Mouse (Mus musculus) heart, embryonic 10.5 days (tissue): ENCODE data around the gene Riox2. TPM values are rescaled to one million over a fixed set of nuclear protein-coding genes. Genes with fewer than 3 reads are reported as not detected.
"Not testable (repeated sequence)": the region's sequence is repeated elsewhere in the genome, so short reads cannot be mapped to it uniquely, and the experiment has no call there.

Experiments used
- DNase-seq: peaks from one replicate; pipeline ENCODE4 v3.0.0-alpha.2; 2017; ENCODE audit warnings: low spot score
- H3K27ac ChIP-seq: fragments of 300-500 bp; sonication (generic); 2 replicates; pipeline ENCODE4 v1.5.1; 2016; ENCODE audit warnings: mild to moderate bottlenecking
- H3K27me3 ChIP-seq: fragments of 300-500 bp; sonication (generic); 2 replicates; pipeline ENCODE4 v1.6.1; 2016; ENCODE audit warnings: mild to moderate bottlenecking; ENCODE audit not compliant: poor library complexity, insufficient read depth, severe bottlenecking
- H3K36me3 ChIP-seq: fragments of 300-500 bp; sonication (generic); 2 replicates; pipeline ENCODE4 v1.6.1; 2016; ENCODE audit warnings: mild to moderate bottlenecking, moderate library complexity
- H3K4me1 ChIP-seq: fragments of 300-500 bp; sonication (generic); 2 replicates; pipeline ENCODE4 v1.6.1; 2016; ENCODE audit warnings: mild to moderate bottlenecking
- H3K4me3 ChIP-seq: fragments of 300-500 bp; sonication (generic); 2 replicates; pipeline ENCODE4 v1.5.1; 2016; ENCODE audit warnings: mild to moderate bottlenecking, moderate library complexity
- H3K9me3 ChIP-seq: fragments of 300-500 bp; sonication (generic); 2 replicates; pipeline ENCODE4 v1.6.1; 2016; ENCODE audit warnings: mild to moderate bottlenecking, moderate library complexity
- WGBS: fragments of 180-500 bp; shearing (Covaris S2); methylation state at CpG from one replicate; pipeline ENCODE4 v1.1.7; 2016; 5-methylcytosine and 5-hydroxymethylcytosine counted together
- polyA plus RNA-seq: library from polyadenylated mRNA; unstranded; fragments of >200 nt; fragmentation: Nextera tagmentation; extraction: Ambion mirVana; gene quantifications from 2 replicates; pipeline ENCODE4 v1.2.1, GENCODE M21; 2016

Riox2 gene
- 35.8 and 40.0 TPM in 2 replicates for polyA plus RNA-seq

DNA sequence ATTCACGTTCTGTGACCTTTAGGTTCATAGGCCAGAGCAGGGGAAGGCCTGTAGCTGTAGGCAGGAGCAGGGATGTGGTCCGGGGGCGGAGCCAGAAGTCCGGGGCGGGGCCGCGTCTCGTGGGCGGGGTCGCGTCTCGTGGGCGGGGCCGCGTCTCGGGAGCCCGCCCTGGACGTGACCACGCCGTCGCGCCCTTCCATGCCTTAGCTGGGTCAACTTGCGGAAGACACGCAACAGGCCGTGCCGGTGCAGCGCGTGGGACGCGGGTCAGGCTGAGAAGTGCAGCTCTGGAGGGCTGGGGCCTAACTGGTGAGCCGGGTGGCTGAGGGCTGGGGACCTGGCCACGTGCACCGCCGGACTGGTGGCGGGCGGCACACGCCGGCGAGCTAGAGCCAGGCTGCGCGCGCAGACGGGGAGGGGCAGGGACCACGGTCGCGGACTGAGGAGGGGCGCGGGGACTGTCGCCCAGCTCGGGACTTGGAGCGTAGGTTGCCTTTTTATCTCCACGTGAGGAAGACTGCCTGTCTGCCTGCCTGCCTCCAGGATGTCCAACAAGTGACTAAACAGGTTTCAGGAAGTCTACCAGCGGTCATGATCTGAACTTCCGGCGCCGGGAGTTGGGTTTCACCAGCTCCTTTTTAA is at the start of gene Riox2:
Gene Riox2, plus strand, starts transcription at position 139 of the 642 bp plus-strand sequence.
- peaks cover 18% of the 10 kb centered on the region for H3K36me3 ChIP-seq
- H3K27ac ChIP-seq, result peak within 1 kb of the TSS; percentile 96
- no peaks in the 10 kb centered on the region for H3K27me3 ChIP-seq
- peaks cover 6% of the 10 kb centered on the region for H3K4me1 ChIP-seq
- no peaks in the 10 kb centered on the region for H3K9me3 ChIP-seq
- peak within 1 kb of the TSS; percentile 81 for H3K4me3 ChIP-seq
- peak; percentile 91 for DNase-seq
- WGBS, result 2% methylated on average over 54 of the region's 56 CpGs

DNA sequence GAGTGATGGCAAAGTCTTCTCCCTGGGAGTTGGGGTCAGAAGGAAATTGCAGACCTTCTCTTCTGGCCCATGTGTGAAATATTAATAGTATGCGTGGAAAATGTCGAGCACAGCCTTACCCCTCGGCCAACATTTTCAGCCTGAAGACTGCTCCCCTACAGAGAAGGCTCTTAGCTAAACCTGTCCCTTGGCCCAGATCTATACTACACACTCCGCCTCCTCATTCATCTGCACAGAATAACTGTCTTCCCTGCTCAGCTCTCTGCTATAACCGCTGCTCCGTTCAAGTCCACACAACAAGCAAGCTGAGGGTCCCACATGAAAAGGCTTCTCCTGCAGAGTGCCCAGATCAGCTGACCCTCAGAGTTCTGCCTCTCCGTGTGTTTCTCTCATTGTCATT is 43.6 kb upstream of the Riox2 start:
- DNase-seq, result peak; percentile 35
- WGBS, result 77% methylated on average over 7 of the region's 7 CpGs

DNA sequence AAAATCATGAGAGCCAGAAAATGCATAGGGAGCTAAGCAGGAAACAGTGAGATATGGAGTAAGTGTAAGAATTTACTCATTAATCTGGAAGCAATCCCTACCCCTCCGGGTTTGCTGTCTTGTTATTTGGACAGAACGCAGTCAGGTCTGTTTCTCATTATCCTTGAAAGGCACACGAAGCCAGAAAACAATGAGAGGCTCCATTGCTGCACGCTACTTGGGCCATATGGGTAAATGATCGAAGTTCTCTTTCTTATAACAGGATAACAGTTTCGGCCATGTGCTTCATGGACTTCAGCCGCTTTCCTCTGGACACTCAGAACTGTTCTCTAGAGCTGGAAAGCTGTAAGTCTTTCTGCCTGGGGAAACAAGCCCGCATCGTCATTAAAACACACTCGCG is 38.4 kb upstream of the Riox2 start:
- Histone ChIP-seq H3K27me3 (no peaks in the 10 kb centered on the region), H3K4me3 (no peak overlapping the region), H3K27ac (no peak overlapping the region), H3K4me1 (no peaks in the 10 kb centered on the region), H3K36me3 (no peaks in the 10 kb centered on the region), H3K9me3 (no peaks in the 10 kb centered on the region)
- 79% methylated on average over 11 of the region's 11 CpGs for WGBS
- DNase-seq, result no peak

More for the DNA sequence above, 43.6 kb upstream of the Riox2 start:
- Histone ChIP-seq H3K4me1 (no peaks in the 10 kb centered on the region), H3K27me3 (no peaks in the 10 kb centered on the region), H3K9me3 (no peaks in the 10 kb centered on the region), H3K4me3 (no peak overlapping the region), H3K36me3 (no peaks in the 10 kb centered on the region), H3K27ac (no peak overlapping the region)

DNA sequence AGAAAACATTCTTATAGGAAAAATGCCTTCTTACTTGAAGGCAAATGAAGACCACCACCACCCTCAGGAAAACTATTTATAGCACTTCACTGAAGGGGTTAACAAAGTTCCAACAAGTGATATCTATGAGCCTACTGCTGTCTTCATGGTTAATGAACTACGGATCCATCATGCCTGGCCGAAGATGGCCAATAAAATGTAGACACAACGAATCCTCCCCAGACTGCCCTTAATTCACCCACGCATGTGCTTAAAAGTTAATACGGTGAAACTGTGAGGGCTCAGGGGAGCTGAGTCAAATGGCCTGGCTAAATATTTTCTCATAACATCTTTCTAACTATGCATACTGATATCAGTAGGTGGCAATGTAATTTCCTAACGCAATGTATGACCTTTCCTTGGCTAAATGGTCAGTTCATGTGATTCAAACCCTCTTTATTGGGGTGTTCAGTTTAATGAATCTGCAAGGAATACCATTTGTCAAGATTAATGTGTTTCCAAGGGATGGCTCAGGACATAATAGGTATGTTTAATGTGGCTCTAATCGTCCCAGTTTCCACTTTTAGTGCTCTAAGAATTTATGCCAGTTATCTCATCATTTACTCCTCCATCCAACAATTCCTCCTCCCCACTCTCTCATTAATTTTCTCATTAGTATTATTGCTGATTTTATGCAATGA is 26.6 kb upstream of the Riox2 start:
- WGBS, result 87% methylated on average over 7 of the region's 7 CpGs
- H3K27ac ChIP-seq, result no peak overlapping the region
- H3K36me3 ChIP-seq, result no peaks in the 10 kb centered on the region
- no peaks in the 10 kb centered on the region for H3K9me3 ChIP-seq
- no peak overlapping the region for H3K4me3 ChIP-seq
- H3K4me1 ChIP-seq, result no peaks in the 10 kb centered on the region
- DNase-seq, result no peak
- no peaks in the 10 kb centered on the region for H3K27me3 ChIP-seq

DNA sequence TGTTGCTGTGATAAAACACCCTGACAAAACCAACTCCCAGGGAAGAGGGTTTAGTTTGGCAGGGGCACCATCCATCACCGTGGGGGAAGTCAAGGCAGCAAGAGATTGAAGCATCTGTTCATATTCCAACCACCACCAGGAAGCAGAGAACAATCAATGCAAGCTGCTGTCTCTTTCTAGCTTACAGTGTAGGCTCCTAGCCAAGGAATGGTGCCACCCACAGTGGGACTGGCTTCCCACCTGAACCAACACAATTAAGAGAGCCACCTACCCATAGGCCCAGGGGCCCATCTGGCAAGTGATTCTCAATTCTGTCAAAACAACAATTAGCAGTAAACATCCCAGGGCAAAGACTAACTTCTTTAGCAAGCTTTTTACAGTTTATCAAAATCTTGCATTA is 23.4 kb upstream of the Riox2 start:
- DNase-seq, result no peak
- Histone ChIP-seq H3K36me3 (no peaks in the 10 kb centered on the region), H3K4me3 (no peak overlapping the region), H3K9me3 (no peaks in the 10 kb centered on the region), H3K4me1 (no peaks in the 10 kb centered on the region), H3K27me3 (no peaks in the 10 kb centered on the region), H3K27ac (no peak overlapping the region)
- 64% methylated on average over 1 of the region's 1 CpGs for WGBS

DNA sequence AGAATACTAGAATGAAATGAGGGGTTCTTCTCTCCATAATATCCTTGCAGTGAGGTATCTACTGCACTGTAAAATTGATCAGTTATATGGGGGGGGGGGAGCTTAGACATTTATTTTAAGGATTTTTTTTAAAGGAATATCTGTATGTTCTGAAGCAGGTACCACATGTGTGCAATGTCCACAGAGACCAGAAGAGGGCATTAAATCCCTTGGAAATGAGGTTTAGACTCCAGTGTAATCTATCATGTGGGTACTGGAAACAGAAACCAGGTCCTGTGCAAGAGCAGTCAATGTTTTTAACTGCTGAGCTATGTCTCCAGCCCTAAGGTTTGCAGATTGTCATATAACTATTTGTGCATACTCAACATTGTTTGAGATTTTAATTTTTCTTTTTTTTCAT is 22.5 kb upstream of the Riox2 start:
- H3K27me3 ChIP-seq, result no peaks in the 10 kb centered on the region
- no peaks in the 10 kb centered on the region for H3K36me3 ChIP-seq
- H3K27ac ChIP-seq, result no peak overlapping the region
- H3K4me1 ChIP-seq, result no peaks in the 10 kb centered on the region
- H3K4me3 ChIP-seq, result no peak overlapping the region
- no peaks in the 10 kb centered on the region for H3K9me3 ChIP-seq
- no peak for DNase-seq

DNA sequence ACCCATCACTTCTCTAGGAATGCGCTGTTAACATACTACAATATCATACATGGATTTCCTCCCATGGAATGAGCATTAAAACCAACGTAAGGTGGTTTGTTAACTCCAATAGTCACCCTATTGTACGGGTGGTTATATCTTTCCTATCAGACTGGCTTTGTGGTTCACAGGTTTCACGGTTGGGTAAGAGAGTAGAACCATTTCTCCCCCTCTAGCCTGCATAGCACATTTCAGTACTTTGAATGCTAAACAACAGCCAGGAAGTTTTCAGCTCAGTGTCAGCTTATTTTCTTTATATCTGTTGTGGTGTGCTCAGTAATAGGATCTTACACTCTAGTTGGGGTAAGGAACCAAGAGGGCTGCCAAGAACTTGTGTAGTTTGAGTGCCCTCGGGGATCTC is 19.8 kb upstream of the Riox2 start:
- Histone ChIP-seq H3K4me1 (no peaks in the 10 kb centered on the region), H3K36me3 (no peaks in the 10 kb centered on the region), H3K4me3 (no peak overlapping the region), H3K27me3 (no peaks in the 10 kb centered on the region), H3K27ac (no peak overlapping the region), H3K9me3 (no peaks in the 10 kb centered on the region)
- DNase-seq, result no peak
- 81% methylated on average over 5 of the region's 5 CpGs for WGBS

DNA sequence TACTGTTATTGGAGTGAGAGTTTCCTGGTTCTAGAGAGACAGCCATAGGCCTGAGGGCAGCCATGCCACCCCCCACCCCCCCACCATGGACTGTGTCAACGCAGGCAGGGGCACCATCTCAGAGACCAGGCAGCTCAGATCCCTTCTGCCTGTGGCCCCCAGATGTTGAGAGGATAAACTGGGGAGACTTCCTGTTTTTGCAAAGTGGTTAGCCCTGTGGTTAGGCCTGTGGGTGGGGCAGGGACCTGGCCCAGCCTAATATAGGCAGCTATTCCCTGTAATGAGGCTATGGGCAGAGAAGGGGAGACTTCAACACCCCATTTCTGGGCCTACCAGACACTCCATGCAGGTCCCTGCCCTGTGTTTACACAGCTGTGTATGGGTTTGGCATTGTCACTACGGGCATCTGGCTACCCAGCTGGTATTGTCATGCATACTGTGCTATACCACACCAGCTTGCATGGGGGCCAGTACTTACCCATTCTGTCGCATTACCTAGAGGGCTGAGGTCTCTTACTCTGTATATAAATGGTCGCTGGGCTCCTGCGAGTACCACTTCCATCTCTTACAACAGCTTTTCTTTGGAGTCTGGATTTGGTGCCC is 12.2 kb upstream of the Riox2 start:
- not testable (repeated sequence) for H3K27me3 ChIP-seq, H3K9me3 ChIP-seq
- 80% methylated on average over 5 of the region's 5 CpGs for WGBS

DNA sequence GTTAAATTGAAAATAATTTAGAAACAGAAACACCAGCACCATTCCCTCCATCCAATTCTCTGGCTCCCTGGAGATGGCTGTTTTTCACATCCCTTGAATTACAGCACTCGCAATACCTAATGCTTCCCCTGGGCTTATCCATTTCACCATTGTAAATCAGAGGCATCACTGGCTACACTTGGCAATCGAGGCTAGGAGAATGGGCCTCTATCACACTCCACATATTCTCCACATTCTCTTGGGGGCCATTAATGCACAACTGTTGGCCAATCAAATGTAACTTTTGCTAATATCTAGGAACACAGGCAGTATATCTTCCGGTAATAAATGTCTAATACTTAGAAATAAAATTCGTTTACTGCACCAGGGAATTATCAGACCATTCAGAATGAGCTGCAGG is 8.0 kb upstream of the Riox2 start:
- Histone ChIP-seq H3K4me3 (no peak overlapping the region), H3K27ac (no peak overlapping the region), H3K4me1 (no peaks in the 10 kb centered on the region), H3K36me3 (no peaks in the 10 kb centered on the region), H3K9me3 (no peaks in the 10 kb centered on the region), H3K27me3 (no peaks in the 10 kb centered on the region)
- WGBS, result 73% methylated on average over 4 of the region's 4 CpGs
- no peak for DNase-seq

More for the DNA sequence above, 12.2 kb upstream of the Riox2 start:
- not testable (repeated sequence) for H3K4me3 ChIP-seq, H3K27ac ChIP-seq, H3K36me3 ChIP-seq, DNase-seq, H3K4me1 ChIP-seq

DNA sequence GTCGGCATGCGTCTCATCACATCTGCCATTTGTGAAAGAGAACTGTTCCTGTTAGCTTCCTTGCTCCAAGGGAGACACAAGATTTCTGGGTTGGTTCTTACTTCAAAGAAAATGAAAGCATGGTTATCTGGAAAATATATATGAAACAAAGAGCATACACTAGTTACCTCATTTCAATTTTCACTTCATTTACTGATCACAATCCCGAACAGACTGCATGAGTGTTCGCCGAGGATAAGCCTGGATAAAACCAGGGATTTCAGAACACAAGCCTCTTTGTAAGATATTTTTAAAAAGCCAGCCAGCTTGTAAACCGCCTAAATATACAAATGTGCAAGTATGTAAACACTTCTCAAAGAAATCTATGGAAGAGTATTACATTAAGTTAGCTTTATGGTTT is 7.6 kb upstream of the Riox2 start:
- 89% methylated on average over 6 of the region's 6 CpGs for WGBS
- Histone ChIP-seq H3K4me1 (no peaks in the 10 kb centered on the region), H3K9me3 (no peaks in the 10 kb centered on the region), H3K4me3 (no peak overlapping the region), H3K27me3 (no peaks in the 10 kb centered on the region), H3K27ac (no peak overlapping the region), H3K36me3 (no peaks in the 10 kb centered on the region)
- no peak for DNase-seq

DNA sequence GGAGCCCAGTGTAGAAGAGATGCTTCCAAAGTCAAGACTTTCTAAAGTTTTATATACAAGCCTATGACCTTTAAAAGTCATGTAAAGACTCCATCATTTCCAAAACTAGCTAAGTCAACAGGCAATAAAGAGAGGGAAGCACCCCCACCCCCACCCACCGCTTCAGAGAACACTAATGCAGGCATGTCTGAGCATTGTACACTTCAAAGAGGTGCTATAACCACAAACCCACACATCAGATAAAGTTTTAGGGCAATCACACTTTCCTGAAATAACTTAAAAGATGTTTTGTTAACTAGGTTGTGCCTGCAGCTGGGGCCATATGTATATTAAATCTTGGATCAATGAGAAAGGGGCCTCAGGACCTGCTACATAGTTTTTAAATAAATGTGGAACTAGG is 1.7 kb upstream of the Riox2 start:
- Histone ChIP-seq H3K4me1 (peaks cover 6% of the 10 kb centered on the region), H3K9me3 (no peaks in the 10 kb centered on the region), H3K4me3 (no peak overlapping the region), H3K36me3 (no peaks in the 10 kb centered on the region), H3K27me3 (no peaks in the 10 kb centered on the region), H3K27ac (no peak overlapping the region)
- 97% methylated on average over 1 of the region's 1 CpGs for WGBS
- no peak for DNase-seq

DNA sequence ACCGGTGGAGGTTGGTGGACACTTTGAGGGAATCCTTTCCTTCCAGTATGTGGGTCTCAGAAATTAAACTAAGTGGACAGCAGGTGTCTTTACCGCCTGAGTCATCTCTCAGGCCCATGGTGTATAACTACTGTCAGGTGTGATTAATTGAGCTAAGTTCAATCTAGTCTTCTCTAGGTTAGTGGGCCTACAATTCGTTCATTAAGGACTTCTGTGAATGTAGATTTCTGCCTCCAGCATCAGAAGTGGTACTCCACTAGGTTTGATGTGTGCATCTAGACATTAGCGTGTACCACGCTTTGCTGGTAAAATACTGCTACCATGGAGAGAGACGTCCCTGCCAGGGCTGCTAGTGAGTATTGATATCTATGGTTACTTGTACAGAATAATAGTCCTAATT is 971 bp downstream of the Riox2 start:
- DNase-seq, result no peak
- H3K9me3 ChIP-seq, result no peaks in the 10 kb centered on the region
- H3K4me1 ChIP-seq, result peaks cover 6% of the 10 kb centered on the region
- WGBS, result 50% methylated on average over 6 of the region's 6 CpGs
- no peaks in the 10 kb centered on the region for H3K27me3 ChIP-seq
- peak overlapping the region; percentile 81 for H3K4me3 ChIP-seq
- H3K27ac ChIP-seq, result peak overlapping the region; percentile 96; the same call in 1 of the 2 replicates
- H3K36me3 ChIP-seq, result peaks cover 26% of the 10 kb centered on the region

DNA sequence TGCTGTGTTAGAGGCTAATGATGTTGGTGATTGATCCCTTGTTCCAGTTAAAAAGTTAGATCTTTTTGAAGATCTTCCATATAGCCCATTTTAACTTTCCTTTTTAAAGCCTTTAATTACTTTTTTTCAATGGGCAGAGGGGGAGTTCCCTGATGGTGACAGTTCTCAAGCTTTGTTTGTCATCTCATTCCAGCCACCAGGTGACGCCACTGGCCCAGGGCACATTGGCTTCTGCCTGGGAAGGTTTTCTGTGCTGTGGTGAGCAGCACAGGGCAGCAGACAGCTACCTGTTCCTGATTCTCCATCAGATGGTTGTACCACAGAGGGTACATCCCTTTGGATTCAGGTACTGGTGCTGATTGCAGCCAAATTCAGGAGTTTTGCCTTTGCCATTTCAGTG is 3.2 kb downstream of the Riox2 start:
- no peaks in the 10 kb centered on the region for H3K27me3 ChIP-seq
- H3K36me3 ChIP-seq, result peaks cover 46% of the 10 kb centered on the region
- no peak overlapping the region for H3K4me3 ChIP-seq
- H3K27ac ChIP-seq, result no peak overlapping the region
- H3K4me1 ChIP-seq, result peaks cover 6% of the 10 kb centered on the region
- peak; percentile 78 for DNase-seq
- no peaks in the 10 kb centered on the region for H3K9me3 ChIP-seq
- 30% methylated on average over 1 of the region's 1 CpGs for WGBS
